Mouse (Mus musculus): ENCODE data around the gene Zbtb7b. TPM values are rescaled to one million over a fixed set of nuclear protein-coding genes. Genes with fewer than 3 reads are reported as not detected.

Gene Zbtb7b
- polyA plus RNA-seq, 2 experiments from 2014 or later, result 13.2 to 16.5 TPM

GRCm38 (mm10) chr3:89365153-89365485, 29.5 kb downstream of the Zbtb7b start, which contains the start of gene Dcst1:
TSS of gene Dcst1 (minus strand) at chr3:89365253.
- no peak for ATAC-seq

- no peak for ATAC-seq
Measured at GRCm38 (mm10) chr3:89364631-89365030, 29.9 kb downstream of the Zbtb7b start.

GRCm38 (mm10) chr3:89361675-89362074, 32.9 kb downstream of the Zbtb7b start, which contains the start of gene Dcst2:
TSS of gene Dcst2 (plus strand) at chr3:89361975.
- no peak for ATAC-seq

GRCm38 (mm10) chr3:89360237-89360636, 34.3 kb downstream of the Zbtb7b start:
- no peak for ATAC-seq

- no peak for ATAC-seq
Measured at GRCm38 (mm10) chr3:89359630-89360029, 34.9 kb downstream of the Zbtb7b start.

- no peak for ATAC-seq
Measured at GRCm38 (mm10) chr3:89356029-89356428, 38.5 kb downstream of the Zbtb7b start.

GRCm38 (mm10) chr3:89355512-89355902, 39.1 kb downstream of the Zbtb7b start:
- ATAC-seq, result no peak

GRCm38 (mm10) chr3:89354816-89355511, 39.6 kb downstream of the Zbtb7b start:
- no peak for ATAC-seq

- no peak for ATAC-seq
Measured at GRCm38 (mm10) chr3:89351271-89351670, 43.3 kb downstream of the Zbtb7b start.

GRCm38 (mm10) chr3:89349869-89350501, 44.6 kb downstream of the Zbtb7b start, which contains the start of gene Adam15:
TSS of gene Adam15 (minus strand) at chr3:89349996.
- peak; percentile 89 for ATAC-seq

- ATAC-seq, result no peak
Measured at GRCm38 (mm10) chr3:89348911-89349868, 45.4 kb downstream of the Zbtb7b start.

GRCm38 (mm10) chr3:89347916-89348315, 46.7 kb downstream of the Zbtb7b start:
- no peak for ATAC-seq

- ATAC-seq, result no peak
Measured at GRCm38 (mm10) chr3:89346815-89347540, 47.6 kb downstream of the Zbtb7b start.

- no peak for ATAC-seq
Measured at GRCm38 (mm10) chr3:89343279-89343678, 51.3 kb downstream of the Zbtb7b start.

GRCm38 (mm10) chr3:89341794-89342193, 52.8 kb downstream of the Zbtb7b start:
- no peak for ATAC-seq

- peak; percentile 53 for ATAC-seq
Measured at GRCm38 (mm10) chr3:89340465-89340864, 54.1 kb downstream of the Zbtb7b start.

GRCm38 (mm10) chr3:89339416-89339815, 55.2 kb downstream of the Zbtb7b start:
- ATAC-seq, result no peak

- ATAC-seq, result peak; percentile 78
Measured at GRCm38 (mm10) chr3:89337721-89338578, 56.6 kb downstream of the Zbtb7b start, which contains the start of gene Efna4. TSS of gene Efna4 (minus strand) at chr3:89338028.

- no peak for ATAC-seq
Measured at GRCm38 (mm10) chr3:89337062-89337720, 57.4 kb downstream of the Zbtb7b start.

GRCm38 (mm10) chr3:89336529-89336928, 58.0 kb downstream of the Zbtb7b start:
- no peak for ATAC-seq

GRCm38 (mm10) chr3:89333053-89333452, 61.5 kb downstream of the Zbtb7b start:
- no peak for ATAC-seq
